Mouse (Mus musculus) heart, adult 8-10 months (tissue): ENCODE data around the gene Ccdc157. TPM values are rescaled to one million over a fixed set of nuclear protein-coding genes. Genes with fewer than 3 reads are reported as not detected.
"Not testable (repeated sequence)": the region's sequence is repeated elsewhere in the genome, so short reads cannot be mapped to it uniquely, and the experiment has no call there.

Source experiments
- DNase-seq: peaks from one replicate; pipeline ENCODE4 v3.0.0; 2022; ENCODE audit warnings: low spot score
- total RNA-seq, 4 experiments: library from RNA; stranded (reverse); gene quantifications; 2 replicates each; pipeline ENCODE4 v1.2.4; 2022

The Ccdc157 gene
- 1 to 10 TPM; 3.0 to 4.2 (median 3.6) TPM for total RNA-seq

GRCm38 (mm10) chr11:4159808-4160708 lies at the start of gene Ccdc157, which contains the start of gene Sf3a1:
Gene Ccdc157 (minus strand): TSS chr11:4160293.
Gene Sf3a1 (plus strand): TSS chr11:4160350.
- DNase-seq = peak; percentile 94

GRCm38 (mm10) chr11:4209556-4209955 lies 49.5 kb upstream of the Ccdc157 start:
- no peak for DNase-seq

- no peak for DNase-seq
These were observed 47.6 kb upstream of the Ccdc157 start for GRCm38 (mm10) chr11:4207655-4208054.

GRCm38 (mm10) chr11:4206563-4206962 lies 46.5 kb upstream of the Ccdc157 start:
- DNase-seq = no peak

- DNase-seq = no peak
These were observed 45.9 kb upstream of the Ccdc157 start for GRCm38 (mm10) chr11:4205951-4206350.

GRCm38 (mm10) chr11:4205097-4205655 lies 45.1 kb upstream of the Ccdc157 start:
- DNase-seq = no peak

GRCm38 (mm10) chr11:4203705-4204074 lies 43.6 kb upstream of the Ccdc157 start:
- DNase-seq = peak; percentile 93

- DNase-seq = no peak
These were observed 43.1 kb upstream of the Ccdc157 start for GRCm38 (mm10) chr11:4202995-4203704.

GRCm38 (mm10) chr11:4201981-4202700 lies 42.0 kb upstream of the Ccdc157 start:
- no peak for DNase-seq

GRCm38 (mm10) chr11:4197691-4198090 lies 37.6 kb upstream of the Ccdc157 start:
- DNase-seq = no peak

- DNase-seq = no peak
These were observed 36.5 kb upstream of the Ccdc157 start for GRCm38 (mm10) chr11:4196636-4197035.

- no peak for DNase-seq
These were observed 35.5 kb upstream of the Ccdc157 start for GRCm38 (mm10) chr11:4195597-4196031.

GRCm38 (mm10) chr11:4193420-4193819 lies 33.3 kb upstream of the Ccdc157 start:
- DNase-seq = no peak

GRCm38 (mm10) chr11:4192757-4193156 lies 32.7 kb upstream of the Ccdc157 start:
- DNase-seq = no peak

- peak; percentile 64 for DNase-seq
These were observed 30.6 kb upstream of the Ccdc157 start for GRCm38 (mm10) chr11:4190677-4191076.

- DNase-seq = no peak
These were observed 29.1 kb upstream of the Ccdc157 start for GRCm38 (mm10) chr11:4189182-4189581.

- no peak for DNase-seq
These were observed 27.2 kb upstream of the Ccdc157 start for GRCm38 (mm10) chr11:4187318-4187700.

- DNase-seq = peak; percentile 97
These were observed 26.6 kb upstream of the Ccdc157 start, which contains the start of gene Tbc1d10a for GRCm38 (mm10) chr11:4186486-4187317. Gene Tbc1d10a (plus strand): TSS chr11:4186789.

- not testable (repeated sequence) for DNase-seq
These were observed 25.4 kb upstream of the Ccdc157 start for GRCm38 (mm10) chr11:4185480-4185879.

GRCm38 (mm10) chr11:4184251-4184952 lies 24.3 kb upstream of the Ccdc157 start:
- no peak for DNase-seq
